ENCODE assay signal across 8 mouse cellular contexts in genomic region chr9:36821644-36822000, GRCm38 (mm10). TPM values are rescaled to one million over a fixed set of nuclear protein-coding genes. Genes with fewer than 3 reads are reported as not detected.
A peak's percentile ranks its signal among the peaks of the same experiment; 100 is the strongest.
DNase-seq lines count a peak whose midpoint lies in the region; ATAC-seq lines count a peak whose summit lies in the region.

Gene Fez1, plus strand, starts transcription at chr9:36821864.

- no peak within 1 kb of the TSS for H3K27ac ChIP-seq in heart, embryonic 11.5 days (ENCODE audit: low read depth, low read length)
- peak within 1 kb of the TSS; percentile 51; the same call in 1 of the 2 replicates for H3K27ac ChIP-seq in embryonic facial prominence, embryonic 15.5 days (replicated peaks)
- H3K27ac ChIP-seq in midbrain, embryonic 12.5 days (replicated peaks), result peak within 1 kb of the TSS; percentile 99

- no peak within 1 kb of the TSS for H3K4me3 ChIP-seq in heart, embryonic 11.5 days (ENCODE audit: low read depth, low read length)
- 0 out of 2 replicates have a peak within 1 kb of the TSS, but pooled peaks have one; percentile 16 for H3K4me3 ChIP-seq in embryonic facial prominence, embryonic 15.5 days (replicated peaks)
- peak within 1 kb of the TSS; percentile 37 for H3K4me3 ChIP-seq in midbrain, embryonic 12.5 days

- H3K9me3 ChIP-seq in heart, embryonic 11.5 days (replicated peaks; ENCODE audit: control insufficient read depth, low read length), result no peaks in the 10 kb centered on the region
- H3K9me3 ChIP-seq in embryonic facial prominence, embryonic 15.5 days (replicated peaks), result no peaks in the 10 kb centered on the region
- H3K9me3 ChIP-seq in midbrain, embryonic 12.5 days, result no peaks in the 10 kb centered on the region

- no peak within 1 kb of the TSS for H3K4me2 ChIP-seq in heart, embryonic 11.5 days
- H3K4me2 ChIP-seq in embryonic facial prominence, embryonic 15.5 days (replicated peaks), result peak within 1 kb of the TSS; percentile 25
- peak within 1 kb of the TSS; percentile 57 for H3K4me2 ChIP-seq in midbrain, embryonic 12.5 days (replicated peaks)

- H3K4me1 ChIP-seq in heart, embryonic 11.5 days (ENCODE audit: control insufficient read depth, insufficient read depth, low read length), result no peaks in the 10 kb centered on the region
- peaks cover 7% of the 10 kb centered on the region; the same call in 1 of the 2 replicates for H3K4me1 ChIP-seq in embryonic facial prominence, embryonic 15.5 days
- H3K4me1 ChIP-seq in midbrain, embryonic 12.5 days, result peaks cover 16% of the 10 kb centered on the region; the same call in 1 of the 2 replicates

- 6% methylated on average over 8 of the region's 8 CpGs for WGBS in heart, embryonic 11.5 days (ENCODE audit: insufficient replicate concordance)
- 1% methylated on average over 8 of the region's 8 CpGs for WGBS in embryonic facial prominence, embryonic 15.5 days
- WGBS in midbrain, embryonic 12.5 days, result 1% methylated on average over 8 of the region's 8 CpGs

- ATAC-seq in heart, embryonic 11.5 days (replicated peaks; ENCODE audit: insufficient number of reproducible peaks, low FRiP score, low TSS enrichment), result 0 out of 2 replicates have a peak, but pooled peaks have one; percentile 22
- ATAC-seq in embryonic facial prominence, embryonic 15.5 days (ENCODE audit: insufficient number of reproducible peaks, low FRiP score, low TSS enrichment, low read depth), result peak; percentile 68; the same call in 1 of the 2 replicates
- ATAC-seq in midbrain, embryonic 12.5 days (ENCODE audit: low FRiP score, low read depth), result peak; percentile 98

- H3K27me3 ChIP-seq in heart, embryonic 11.5 days (ENCODE audit: control insufficient read depth, insufficient read depth, low read length), result no peaks in the 10 kb centered on the region
- no peaks in the 10 kb centered on the region for H3K27me3 ChIP-seq in embryonic facial prominence, embryonic 15.5 days
- no peaks in the 10 kb centered on the region for H3K27me3 ChIP-seq in midbrain, embryonic 12.5 days

- intact Hi-C loops in heart, postnatal 25 days (cut with DNase I), result no loop called here

- no peaks in the 10 kb centered on the region for H3K36me3 ChIP-seq in heart, embryonic 11.5 days (ENCODE audit: control insufficient read depth, insufficient read depth, low read length)
- no peaks in the 10 kb centered on the region for H3K36me3 ChIP-seq in embryonic facial prominence, embryonic 15.5 days
- no peaks in the 10 kb centered on the region for H3K36me3 ChIP-seq in midbrain, embryonic 12.5 days

- no peak within 1 kb of the TSS for H3K9ac ChIP-seq in heart, embryonic 11.5 days (ENCODE audit: low read depth, low read length)
- H3K9ac ChIP-seq in embryonic facial prominence, embryonic 15.5 days, result no peak within 1 kb of the TSS
- H3K9ac ChIP-seq in midbrain, embryonic 12.5 days (replicated peaks), result peak within 1 kb of the TSS; percentile 43

- no peak for DNase-seq in heart, postnatal 25 days (ENCODE audit: low spot score)
- DNase-seq in adrenal gland, postnatal 14 days, result peak; percentile 49
- DNase-seq in layer of hippocampus, adult 11-12 months (ENCODE audit: low spot score), result peak; percentile 85
- DNase-seq in testis, postnatal 14 days (ENCODE audit: low spot score), result peak; percentile 52
- no peak for DNase-seq in gastrocnemius, postnatal 25 days

RNA-seq across cellular contexts. Expression of gene Fez1, which starts in this region (rescaled TPM):
- polyA plus RNA-seq in heart, embryonic 11.5 days (2014; fragmentation: Nextera tagmentation; extraction: Ambion mirVana), result 3.6 and 3.9 TPM in 2 replicates
- 1 to 10 TPM; 1.2 to 1.6 TPM for total RNA-seq in heart, postnatal 25 days (2021)
- total RNA-seq in adrenal gland, postnatal 14 days (2021), result 4.9 and 11.2 TPM in 2 replicates
- 48.2 and 53.9 TPM in 2 replicates for polyA plus RNA-seq in embryonic facial prominence, embryonic 15.5 days (2015; fragmentation: Nextera tagmentation; extraction: Ambion mirVana)
- polyA plus RNA-seq in midbrain, embryonic 12.5 days (2016; fragmentation: Nextera tagmentation; extraction: Ambion mirVana), result 452 and 456 TPM in 2 replicates
- total RNA-seq in gastrocnemius, postnatal 25 days (2021), result 1 to 10 TPM; 3.1 to 3.6 TPM

Comparison
In these comparisons a context has a peak if more than half of its experiments do, and no peak if none do; other contexts are left out.
1. ATAC-seq: peak in every context shown above with its lines; median percentile 98 in midbrain, embryonic 12.5 days; 68 in embryonic facial prominence, embryonic 15.5 days; 22 in heart, embryonic 11.5 days.
2. DNase-seq: peak in adrenal gland, postnatal 14 days (single experiment), layer of hippocampus, adult 11-12 months (single experiment) and testis, postnatal 14 days (single experiment); none in heart, postnatal 25 days (single experiment) and gastrocnemius, postnatal 25 days (single experiment).